Mouse (Mus musculus) stomach, embryonic 15.5 days (tissue): Measurements from ENCODE around the gene Serpina5. TPM values are rescaled to one million over a fixed set of nuclear protein-coding genes. Genes with fewer than 3 reads are reported as not detected.

Source experiments
- ATAC-seq: fragments of 200-750 bp; cut with Nextera tagmentation; 2 replicates; pipeline ENCODE4 v1.8.0; 2017; ENCODE audit warnings: low read depth, moderate number of reproducible peaks, moderate TSS enrichment; ENCODE audit not compliant: insufficient read depth, low FRiP score
- H3K27ac ChIP-seq: fragments of 300-500 bp; sonication (generic); 2 replicates; pipeline ENCODE4 v1.5.1; 2015; ENCODE audit warnings: mild to moderate bottlenecking, inconsistent platforms
- H3K27me3 ChIP-seq: fragments of 300-500 bp; sonication (generic); replicated peaks from 2 replicates; pipeline ENCODE4 v1.6.1; 2015; ENCODE audit warnings: inconsistent platforms
- H3K36me3 ChIP-seq: fragments of 300-500 bp; sonication (generic); 2 replicates; pipeline ENCODE4 v1.6.1; 2015; ENCODE audit warnings: inconsistent platforms
- H3K4me1 ChIP-seq: fragments of 300-500 bp; sonication (generic); 2 replicates; pipeline ENCODE4 v1.6.1; 2015; ENCODE audit warnings: inconsistent platforms
- H3K4me2 ChIP-seq: fragments of 300-500 bp; sonication (generic); 2 replicates; pipeline ENCODE4 v1.6.1; 2015; ENCODE audit warnings: mild to moderate bottlenecking, inconsistent platforms
- H3K4me3 ChIP-seq: fragments of 300-500 bp; sonication (generic); replicated peaks from 2 replicates; pipeline ENCODE4 v1.5.1; 2015; ENCODE audit warnings: inconsistent platforms
- H3K9ac ChIP-seq: fragments of 300-500 bp; sonication (generic); 2 replicates; pipeline ENCODE4 v1.6.1; 2015; ENCODE audit warnings: inconsistent platforms
- H3K9me3 ChIP-seq: fragments of 300-500 bp; sonication (generic); 2 replicates; pipeline ENCODE4 v1.6.1; 2016; ENCODE audit warnings: inconsistent platforms
- WGBS: fragments of 180-500 bp; shearing (Covaris S2); methylation state at CpG from one replicate; pipeline ENCODE4 v1.1.7; 2015; 5-methylcytosine and 5-hydroxymethylcytosine counted together
- polyA plus RNA-seq: library from polyadenylated mRNA; unstranded; fragments of >200 nt; fragmentation: Nextera tagmentation; extraction: Ambion mirVana; gene quantifications from 2 replicates; pipeline ENCODE4 v1.2.1, GENCODE M21; 2015

Serpina5 gene
- polyA plus RNA-seq, 1 experiment from 2014 or later = 0.05 TPM

- no peak overlapping the region for H3K4me3 ChIP-seq
- H3K4me2 ChIP-seq = no peak overlapping the region
- H3K36me3 ChIP-seq = no peaks in the 10 kb centered on the region
- no peak overlapping the region for H3K9ac ChIP-seq
- 77% methylated on average over 2 of the region's 2 CpGs for WGBS
- H3K27ac ChIP-seq = no peak overlapping the region
- no peaks in the 10 kb centered on the region for H3K9me3 ChIP-seq
- H3K4me1 ChIP-seq = no peaks in the 10 kb centered on the region
- no peak for ATAC-seq
- H3K27me3 ChIP-seq = no peaks in the 10 kb centered on the region
Measured at GRCm38 (mm10) chr12:104138216-104138615, 37.3 kb downstream of the Serpina5 start.

- Histone ChIP-seq H3K4me1 (no peaks in the 10 kb centered on the region), H3K9me3 (no peaks in the 10 kb centered on the region), H3K27ac (no peak overlapping the region), H3K4me2 (no peak overlapping the region), H3K9ac (no peak overlapping the region), H3K36me3 (no peaks in the 10 kb centered on the region), H3K4me3 (no peak overlapping the region), H3K27me3 (no peaks in the 10 kb centered on the region)
- no peak for ATAC-seq
- WGBS = 86% methylated on average over 4 of the region's 4 CpGs
Measured at GRCm38 (mm10) chr12:104140543-104141103, 39.7 kb downstream of the Serpina5 start.

DNA sequence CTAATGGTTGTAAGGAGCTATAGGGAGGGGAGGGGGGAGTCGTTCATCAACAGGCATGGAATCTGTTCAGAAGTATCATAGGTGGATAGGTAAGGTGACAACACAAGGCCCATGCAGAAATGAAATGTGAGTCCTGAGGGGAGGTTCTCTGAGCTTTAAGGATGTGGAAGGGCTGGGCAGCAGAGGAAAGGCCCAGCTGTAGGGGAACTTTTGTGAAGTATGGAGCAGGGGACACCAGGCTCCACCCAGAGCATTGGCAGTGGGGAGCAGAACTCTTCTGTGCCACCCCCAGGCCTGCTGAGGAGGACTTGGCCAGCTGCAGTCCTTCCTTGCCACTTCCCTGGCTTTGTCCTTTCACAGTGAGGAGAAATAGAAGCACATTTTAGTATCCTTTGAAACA lies 40.6 kb downstream of the Serpina5 start:
- Histone ChIP-seq H3K9me3 (no peaks in the 10 kb centered on the region), H3K4me2 (no peak overlapping the region), H3K36me3 (no peaks in the 10 kb centered on the region), H3K4me3 (no peak overlapping the region), H3K9ac (no peak overlapping the region), H3K4me1 (no peaks in the 10 kb centered on the region), H3K27ac (no peak overlapping the region), H3K27me3 (no peaks in the 10 kb centered on the region)
- no peak for ATAC-seq
- 77% methylated on average over 1 of the region's 1 CpGs for WGBS

GRCm38 (mm10) chr12:104142427-104142826 lies 41.5 kb downstream of the Serpina5 start:
- Histone ChIP-seq H3K27me3 (no peaks in the 10 kb centered on the region), H3K4me2 (no peak overlapping the region), H3K9ac (no peak overlapping the region), H3K36me3 (no peaks in the 10 kb centered on the region), H3K4me1 (no peaks in the 10 kb centered on the region), H3K27ac (no peak overlapping the region), H3K9me3 (no peaks in the 10 kb centered on the region), H3K4me3 (no peak overlapping the region)
- no peak for ATAC-seq
- 29% methylated on average over 1 of the region's 1 CpGs for WGBS

DNA sequence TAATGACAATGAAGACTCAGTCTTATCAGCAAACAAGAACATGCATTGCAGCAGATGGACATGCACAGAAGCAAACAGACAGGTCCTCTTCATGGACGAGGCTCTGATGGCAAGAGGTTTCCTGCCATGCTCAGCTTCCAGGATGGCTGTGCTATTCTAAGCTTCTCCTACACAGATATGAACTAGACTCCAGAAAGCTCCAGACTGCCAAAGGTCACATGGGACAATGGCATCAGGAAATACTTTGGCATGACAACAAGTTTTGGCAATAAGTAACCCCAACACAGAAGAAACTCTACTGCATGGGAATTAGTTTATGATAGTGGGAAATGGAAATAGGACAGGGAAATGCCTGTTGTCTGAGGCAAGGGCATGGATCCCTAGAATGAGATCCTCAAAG lies 42.4 kb downstream of the Serpina5 start:
- Histone ChIP-seq H3K36me3 (no peaks in the 10 kb centered on the region), H3K4me2 (no peak overlapping the region), H3K27me3 (no peaks in the 10 kb centered on the region), H3K9ac (no peak overlapping the region), H3K4me3 (no peak overlapping the region), H3K4me1 (no peaks in the 10 kb centered on the region), H3K27ac (no peak overlapping the region), H3K9me3 (no peaks in the 10 kb centered on the region)
- ATAC-seq = no peak
- WGBS = 61% methylated on average over 1 of the region's 1 CpGs

DNA sequence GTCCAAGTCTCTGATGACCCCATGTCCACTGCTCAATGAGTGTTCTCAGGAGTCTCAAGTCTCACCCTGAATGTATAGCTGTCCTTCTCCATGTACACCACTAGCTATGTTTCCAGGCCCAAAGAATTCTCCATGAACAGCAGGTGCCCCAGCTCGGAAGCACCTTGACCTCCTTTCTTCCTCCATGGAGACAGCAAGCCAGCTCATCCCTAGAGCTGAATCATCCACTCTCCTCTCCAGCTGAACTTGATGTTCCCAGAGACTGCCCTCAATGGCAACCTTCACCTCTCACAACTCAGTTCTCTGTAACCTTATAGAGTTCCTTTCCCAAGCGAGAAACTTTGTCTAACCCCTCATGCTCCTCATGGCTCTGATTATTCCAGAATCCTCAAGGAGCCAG lies 44.7 kb downstream of the Serpina5 start:
- Histone ChIP-seq H3K4me3 (no peak overlapping the region), H3K36me3 (no peaks in the 10 kb centered on the region), H3K27ac (no peak overlapping the region), H3K27me3 (no peaks in the 10 kb centered on the region), H3K4me2 (no peak overlapping the region), H3K9ac (no peak overlapping the region), H3K4me1 (no peaks in the 10 kb centered on the region), H3K9me3 (no peaks in the 10 kb centered on the region)
- ATAC-seq = no peak
- WGBS = 81% methylated on average over 2 of the region's 2 CpGs

GRCm38 (mm10) chr12:104151989-104152388 lies 51.1 kb downstream of the Serpina5 start:
- Histone ChIP-seq H3K27me3 (no peaks in the 10 kb centered on the region), H3K9me3 (no peaks in the 10 kb centered on the region), H3K36me3 (no peaks in the 10 kb centered on the region), H3K4me1 (no peaks in the 10 kb centered on the region), H3K9ac (no peak overlapping the region), H3K4me3 (no peak overlapping the region), H3K4me2 (no peak overlapping the region), H3K27ac (no peak overlapping the region)
- 79% methylated on average over 2 of the region's 2 CpGs for WGBS
- ATAC-seq = no peak

DNA sequence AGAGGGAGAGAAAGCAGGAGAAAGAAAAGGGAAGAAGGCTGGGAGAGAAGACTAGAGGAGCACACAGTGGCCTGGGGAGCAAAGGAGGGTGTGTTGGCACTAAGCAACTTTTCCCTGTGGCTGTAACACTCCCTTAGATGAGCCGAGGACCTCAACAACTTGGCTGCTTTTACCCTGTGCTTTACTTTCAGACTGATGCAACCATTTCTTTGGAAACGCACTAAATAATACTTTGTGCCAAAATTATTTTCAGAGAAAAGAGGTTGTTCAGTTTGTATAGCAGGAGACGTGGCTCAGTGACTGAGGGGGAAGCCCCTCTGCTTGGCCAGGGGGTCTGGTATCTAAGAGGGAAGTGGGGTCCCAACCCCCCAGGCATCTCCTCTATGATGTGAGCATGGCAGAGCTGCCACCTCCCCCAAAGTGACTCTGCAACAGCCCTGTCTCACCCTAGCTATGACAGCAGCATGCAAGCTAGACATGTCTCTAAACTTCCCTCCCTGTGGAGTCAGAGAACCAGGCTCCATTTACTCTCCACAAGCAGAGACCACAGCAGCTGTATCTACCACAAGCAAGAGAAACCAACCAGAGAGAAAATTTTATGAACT lies 52.2 kb downstream of the Serpina5 start:
- Histone ChIP-seq H3K4me2 (no peak overlapping the region), H3K27ac (no peak overlapping the region), H3K9me3 (no peaks in the 10 kb centered on the region), H3K27me3 (no peaks in the 10 kb centered on the region), H3K36me3 (no peaks in the 10 kb centered on the region), H3K4me3 (no peak overlapping the region), H3K4me1 (no peaks in the 10 kb centered on the region), H3K9ac (no peak overlapping the region)
- 64% methylated on average over 3 of the region's 3 CpGs for WGBS
- ATAC-seq = no peak

- Histone ChIP-seq H3K4me1 (no peaks in the 10 kb centered on the region), H3K27ac (no peak within 1 kb of the TSS), H3K4me3 (no peak within 1 kb of the TSS), H3K27me3 (no peaks in the 10 kb centered on the region), H3K9ac (no peak within 1 kb of the TSS), H3K4me2 (no peak within 1 kb of the TSS), H3K9me3 (no peaks in the 10 kb centered on the region), H3K36me3 (no peaks in the 10 kb centered on the region)
- 90% methylated on average over 2 of the region's 2 CpGs for WGBS
- ATAC-seq = no peak
Measured at GRCm38 (mm10) chr12:104153656-104154055, 52.7 kb downstream of the Serpina5 start, which contains the start of gene Serpina3c. Gene Serpina3c (minus strand): TSS chr12:104153870.

Other genes with a start within 250 kb of the Serpina5 start
- gene Serpina1a, start 237.6 kb upstream of the Serpina5 start, polyA plus RNA-seq = 19.0 and 49.1 TPM in 2 replicates
- gene Serpina1c, start 196.2 kb upstream of the Serpina5 start, polyA plus RNA-seq = 24.9 and 26.7 TPM in 2 replicates
- 11.8 and 20.6 TPM in 2 replicates for gene Serpina1e, start 142.1 kb upstream of the Serpina5 start, polyA plus RNA-seq
- 0.21 and 0.87 TPM in 2 replicates for gene Serpina11, start 111.2 kb upstream of the Serpina5 start, polyA plus RNA-seq
- gene Serpina9, start 87.4 kb upstream of the Serpina5 start, polyA plus RNA-seq = not detected in 2 replicates
- gene Serpina12, start 56.7 kb upstream of the Serpina5 start, polyA plus RNA-seq = not detected in 2 replicates
- not detected in 2 replicates for gene Serpina3a, start 11.6 kb downstream of the Serpina5 start, polyA plus RNA-seq
- not detected in 2 replicates for gene Serpina3b, start 26.9 kb downstream of the Serpina5 start, polyA plus RNA-seq
- not detected in 2 replicates for gene Serpina3c, start 52.8 kb downstream of the Serpina5 start, polyA plus RNA-seq
- 0.12 and 0.22 TPM in 2 replicates for gene Serpina3f, start 113.4 kb downstream of the Serpina5 start, polyA plus RNA-seq
- 2.0 and 3.2 TPM in 2 replicates for gene Serpina3g, start 135.1 kb downstream of the Serpina5 start, polyA plus RNA-seq
- gene Serpina3i, start 162.0 kb downstream of the Serpina5 start, polyA plus RNA-seq = 0.12 TPM in 1 of 2 replicates, not detected in the other
- gene Serpina3j, start 213.4 kb downstream of the Serpina5 start, polyA plus RNA-seq = not detected in 2 replicates
- gene Serpina3k, start 237.4 kb downstream of the Serpina5 start, polyA plus RNA-seq = not detected in 2 replicates
- not detected in 2 replicates for gene Serpina3m, start 237.4 kb downstream of the Serpina5 start, polyA plus RNA-seq